ENCODE assay signal across 22 mouse cellular contexts in genomic region chr8:109363185-109363845, GRCm38 (mm10).
A peak's percentile ranks its signal among the peaks of the same experiment; 100 is the strongest.
DNase-seq lines count a peak whose midpoint lies in the region; ATAC-seq and TF ChIP-seq lines count a peak whose summit lies in the region.
"Had no signal": no experiment of that assay in that cellular context is flagged by ENCODE, and none has a peak within 500 bp of the region (broad histone marks: within the 10 kb centered on the region; RNA-seq: fewer than 3 reads in every experiment).

No protein-coding gene starts in this region.

- H3K27me3 ChIP-seq in liver, postnatal 0 days (ENCODE audit: insufficient read depth, low read length), result peaks cover 6% of the 10 kb centered on the region; the same call in 1 of the 2 replicates
- H3K27me3 ChIP-seq: forebrain, embryonic 15.5 days; hindbrain, embryonic 15.5 days had no signal

- H3K4me3 ChIP-seq in liver, postnatal 0 days (ENCODE audit: low read depth, low read length), result no peak overlapping the region
- H3K4me3 ChIP-seq: embryonic facial prominence, embryonic 10.5 days; erythroblast, embryonic 14.5 days; forebrain, embryonic 10.5 days; forebrain, embryonic 15.5 days; gastrocnemius, adult 2 months; heart, embryonic 13.5 days; hindbrain, embryonic 15.5 days had no signal

- ATAC-seq in frontal cortex, adult (ENCODE audit: low TSS enrichment), result peak; percentile 22; the same call in 1 of the 2 replicates
- peak; percentile 53 for ATAC-seq in liver, postnatal 0 days
- peak; percentile 75 for ATAC-seq in megakaryocyte, adult 5-6 weeks (ENCODE audit: poor library complexity, severe bottlenecking)
- ATAC-seq: forebrain, embryonic 15.5 days had no signal

- no peak for DNase-seq in frontal cortex, postnatal 14 days (ENCODE audit: low spot score in 2 of 2)
- DNase-seq in liver, postnatal 0 days, result no peak
- DNase-seq in liver, result no peak
- DNase-seq in right cerebral cortex, postnatal 25 days, result peak; percentile 21
- DNase-seq in right cerebral cortex, postnatal 14 days, result no peak
- DNase-seq in adrenal gland, postnatal 4 days (ENCODE audit: low spot score in 2 of 2), result no peak
- DNase-seq: adrenal gland, adult 2 months; adrenal gland, postnatal 25 days; cerebellum, adult 18-20 months; cerebellum, adult 9-11 months; cerebellum, postnatal 36 days; gastrocnemius, adult 2 months; gastrocnemius, postnatal 25 days; heart, postnatal 36 days had no signal

- no peaks in the 10 kb centered on the region for H3K9me3 ChIP-seq in liver, postnatal 0 days (ENCODE audit: low read length)
- H3K9me3 ChIP-seq: embryonic facial prominence, embryonic 10.5 days; forebrain, embryonic 10.5 days; forebrain, embryonic 15.5 days; heart, embryonic 13.5 days; hindbrain, embryonic 15.5 days had no signal

- H3K4me2 ChIP-seq in liver, postnatal 0 days (ENCODE audit: low read depth, low read length), result no peak overlapping the region
- H3K4me2 ChIP-seq: forebrain, embryonic 15.5 days; heart, embryonic 13.5 days; hindbrain, embryonic 15.5 days had no signal

- WGBS in liver, postnatal 0 days (ENCODE audit: insufficient replicate concordance), result 81% methylated on average over 15 of the region's 15 CpGs

- TF ChIP-seq EP300 in liver, postnatal 0 days (IDR thresholded peaks at IDR 0.05; ENCODE audit: low read depth), result no peak

- peak overlapping the region; percentile 78 for H3K27ac ChIP-seq in liver, postnatal 0 days (ENCODE audit: low read depth)
- H3K27ac ChIP-seq: embryonic facial prominence, embryonic 10.5 days; forebrain, embryonic 10.5 days; forebrain, embryonic 15.5 days; gastrocnemius, adult 2 months; heart, embryonic 13.5 days had no signal

- no peaks in the 10 kb centered on the region for H3K36me3 ChIP-seq in liver, postnatal 0 days (replicated peaks; ENCODE audit: insufficient read depth, low read length)
- H3K36me3 ChIP-seq: embryonic facial prominence, embryonic 10.5 days; forebrain, embryonic 10.5 days; forebrain, embryonic 15.5 days; heart, embryonic 13.5 days; hindbrain, embryonic 15.5 days had no signal

- H3K4me1 ChIP-seq in liver, postnatal 0 days (ENCODE audit: insufficient read depth), result no peaks in the 10 kb centered on the region

- no peak for TF ChIP-seq CTCF in liver, postnatal 0 days (IDR thresholded peaks at IDR 0.05; ENCODE audit: low read depth)

- H3K9ac ChIP-seq in liver, postnatal 0 days (replicated peaks), result no peak overlapping the region
- H3K9ac ChIP-seq: forebrain, embryonic 15.5 days; heart, embryonic 13.5 days; hindbrain, embryonic 15.5 days had no signal

Comparison
In these comparisons a context has a peak if more than half of its experiments do, and no peak if none do; other contexts are left out.
1. ATAC-seq: peak in every context shown above with its lines; median percentile 75 in megakaryocyte, adult 5-6 weeks; 53 in liver, postnatal 0 days; 22 in frontal cortex, adult.